Mouse (Mus musculus) lung, postnatal 25 days (tissue): Measurements from ENCODE around the gene Ccl12.

Experiments used
- DNase-seq: peaks from one replicate; pipeline ENCODE4 v3.0.0; 2022; ENCODE audit warnings: low spot score

Ccl12 gene

DNA sequence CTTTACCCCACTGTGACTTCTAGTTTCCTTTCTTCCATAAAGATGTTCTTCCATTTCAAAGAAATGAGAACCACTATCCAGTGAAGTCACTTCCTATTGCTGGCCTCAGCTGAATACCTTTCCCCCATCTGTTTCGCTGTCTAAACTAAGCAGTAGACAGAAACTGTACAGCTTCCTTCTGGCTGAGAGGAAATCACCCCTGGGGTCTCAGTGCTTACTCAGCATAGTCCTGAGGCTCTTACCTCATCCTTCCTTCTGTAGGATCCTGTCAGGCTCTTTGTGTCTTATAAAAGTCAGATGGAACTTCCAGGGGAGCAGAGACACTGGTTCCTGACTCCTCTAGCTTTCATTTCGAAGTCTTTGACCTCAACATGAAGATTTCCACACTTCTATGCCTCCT is at the start of gene Ccl12:
Gene Ccl12 (plus strand): TSS at position 317 of the 400 bp plus-strand sequence.
- DNase-seq, result no peak

DNA sequence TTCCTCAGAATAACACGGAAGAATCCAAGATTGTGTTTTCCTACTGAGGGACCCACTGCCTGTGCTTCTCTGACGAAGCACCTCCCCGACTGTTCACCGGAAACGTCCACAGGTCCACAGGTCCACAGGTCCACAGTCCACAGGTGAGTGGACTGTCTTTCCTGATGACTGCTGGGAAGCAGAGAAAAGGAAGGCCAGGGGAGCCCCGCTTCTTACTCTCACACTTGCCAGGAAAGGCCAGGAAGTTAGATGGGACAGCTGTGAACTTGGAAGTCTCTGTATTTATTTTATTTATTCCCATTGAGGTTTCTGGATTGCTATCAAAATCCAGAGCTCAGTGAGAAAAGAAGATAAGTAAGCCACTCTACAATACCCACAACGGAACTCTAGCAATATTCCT is 47.8 kb upstream of the Ccl12 start:
- DNase-seq, result no peak

GRCm38 (mm10) chr11:82057646-82058045 is 44.0 kb upstream of the Ccl12 start, which contains the start of gene Ccl11:
Ccl11 (plus strand) TSS chr11:82057823.
- DNase-seq, result peak; percentile 13

GRCm38 (mm10) chr11:82062226-82062625 is 39.4 kb upstream of the Ccl12 start:
- DNase-seq, result no peak

- no peak for DNase-seq
Observed at GRCm38 (mm10) chr11:82063454-82063853, 38.2 kb upstream of the Ccl12 start.

DNA sequence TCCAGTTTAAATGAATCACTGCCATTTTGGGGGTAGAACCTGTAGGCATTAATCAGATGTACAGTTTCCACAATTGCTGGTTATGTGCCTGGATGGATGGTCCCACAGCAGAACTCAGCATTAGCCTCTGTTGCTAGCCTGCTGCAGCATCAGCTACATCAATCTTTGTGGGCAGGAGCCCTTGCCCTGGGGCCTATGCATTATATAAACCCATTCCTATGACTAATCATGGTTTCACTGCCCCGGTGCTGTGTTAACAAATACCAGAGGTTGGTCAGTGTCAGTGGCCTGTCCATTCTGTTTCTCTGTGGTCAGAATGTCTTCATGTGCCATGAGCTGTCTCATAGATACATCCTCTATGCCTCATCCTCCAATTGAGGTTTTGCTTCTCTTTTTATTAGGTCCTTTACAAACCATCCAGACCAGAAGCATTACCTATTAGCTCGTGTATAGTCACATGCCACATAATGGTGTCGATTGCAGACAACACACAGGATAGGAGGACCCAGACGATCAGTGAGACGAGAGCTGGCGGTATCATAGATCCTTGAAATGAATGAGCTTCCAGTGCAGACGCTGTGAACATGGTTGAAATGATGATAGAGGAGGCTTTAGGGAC is 34.6 kb upstream of the Ccl12 start:
- no peak for DNase-seq

- no peak for DNase-seq
Observed at GRCm38 (mm10) chr11:82071076-82071475, 30.6 kb upstream of the Ccl12 start.

- DNase-seq, result no peak
Observed at GRCm38 (mm10) chr11:82072374-82072773, 29.3 kb upstream of the Ccl12 start.

- DNase-seq, result no peak
Observed at GRCm38 (mm10) chr11:82072984-82073383, 28.7 kb upstream of the Ccl12 start.

GRCm38 (mm10) chr11:82073686-82074085 is 28.0 kb upstream of the Ccl12 start:
- DNase-seq, result no peak

DNA sequence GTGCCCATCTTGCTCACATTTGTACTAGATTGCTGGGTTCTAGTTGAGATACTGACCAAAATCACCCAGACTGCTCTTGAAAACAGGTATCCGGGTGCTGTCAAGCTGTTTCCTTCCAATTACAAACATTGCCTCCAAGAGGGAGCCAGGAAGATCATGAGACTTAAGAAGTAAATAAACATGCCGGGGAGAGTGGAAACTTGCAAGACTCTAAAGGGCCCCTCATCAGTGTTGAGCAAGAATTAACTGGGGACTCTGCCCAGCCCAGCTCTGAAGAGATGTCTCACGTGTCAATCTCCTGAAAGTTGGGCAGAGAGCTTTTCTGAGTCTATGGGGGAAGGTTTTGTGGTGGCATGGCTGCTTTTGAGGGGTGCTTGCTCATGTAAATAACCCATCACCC is 24.6 kb upstream of the Ccl12 start:
- no peak for DNase-seq

DNA sequence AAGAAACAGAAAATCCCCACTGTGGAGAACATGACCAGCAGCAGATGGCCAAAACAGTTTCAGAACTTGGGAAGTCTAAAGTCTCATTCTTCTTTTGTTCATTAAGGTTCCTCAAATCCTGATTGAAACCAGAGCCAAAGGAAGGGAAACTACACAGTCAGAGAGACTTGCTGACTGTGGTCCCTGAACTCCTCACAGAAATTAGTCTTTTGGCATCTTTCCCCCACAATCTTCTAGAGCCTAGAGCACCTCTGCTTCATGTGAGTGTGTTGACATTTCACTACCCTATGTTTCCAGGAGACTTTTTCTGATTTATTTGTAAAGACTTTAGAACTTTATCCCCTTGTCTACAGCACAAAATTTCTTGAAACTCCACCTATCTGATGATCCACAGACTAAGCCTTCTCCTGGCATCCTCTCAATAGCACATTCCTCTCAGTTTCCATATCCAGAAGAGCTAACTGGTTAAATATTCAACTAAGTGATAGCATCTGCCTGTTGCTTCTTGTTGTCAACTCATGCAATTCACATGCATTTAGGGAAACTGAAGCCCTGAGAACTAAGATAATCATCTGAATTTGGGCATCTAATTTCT is 23.4 kb upstream of the Ccl12 start:
- DNase-seq, result no peak

DNA sequence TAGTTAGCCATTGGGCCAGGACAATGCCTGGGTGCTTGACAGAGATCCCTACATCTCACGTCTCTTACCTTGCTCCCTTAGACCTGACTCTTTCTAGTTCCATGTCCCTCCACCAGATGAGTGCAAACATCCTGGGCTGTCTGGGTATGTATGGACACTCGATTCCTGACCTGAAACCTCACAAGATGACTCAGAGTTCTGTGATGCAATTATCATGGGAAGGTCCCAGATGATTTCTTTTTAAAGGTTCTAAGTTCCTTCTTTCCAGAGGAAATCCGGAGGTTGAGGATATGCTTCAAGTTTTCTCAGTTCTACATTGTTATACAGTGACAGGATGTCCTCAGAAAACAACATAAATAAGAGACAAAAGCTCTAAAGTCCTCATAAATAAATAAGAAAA is 20.8 kb upstream of the Ccl12 start:
- no peak for DNase-seq

DNA sequence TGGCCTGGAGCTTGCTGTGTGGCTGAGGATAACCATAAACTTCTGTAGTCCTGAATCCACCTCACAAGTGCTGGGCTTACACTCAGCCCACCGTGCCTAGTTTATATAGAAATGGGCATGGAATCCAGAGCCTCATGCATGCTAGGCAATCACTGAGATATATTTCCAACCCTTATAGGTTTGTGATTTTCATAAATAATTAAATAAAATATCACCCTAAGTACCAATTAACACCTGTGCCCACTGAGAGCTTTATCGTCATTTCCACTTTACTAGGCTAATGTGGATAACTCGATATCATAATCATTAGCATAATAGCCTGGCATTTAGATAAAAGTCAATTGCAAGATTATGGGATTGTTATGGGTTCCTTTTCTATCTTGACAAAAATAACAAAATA is 17.3 kb upstream of the Ccl12 start:
- DNase-seq, result no peak

DNA sequence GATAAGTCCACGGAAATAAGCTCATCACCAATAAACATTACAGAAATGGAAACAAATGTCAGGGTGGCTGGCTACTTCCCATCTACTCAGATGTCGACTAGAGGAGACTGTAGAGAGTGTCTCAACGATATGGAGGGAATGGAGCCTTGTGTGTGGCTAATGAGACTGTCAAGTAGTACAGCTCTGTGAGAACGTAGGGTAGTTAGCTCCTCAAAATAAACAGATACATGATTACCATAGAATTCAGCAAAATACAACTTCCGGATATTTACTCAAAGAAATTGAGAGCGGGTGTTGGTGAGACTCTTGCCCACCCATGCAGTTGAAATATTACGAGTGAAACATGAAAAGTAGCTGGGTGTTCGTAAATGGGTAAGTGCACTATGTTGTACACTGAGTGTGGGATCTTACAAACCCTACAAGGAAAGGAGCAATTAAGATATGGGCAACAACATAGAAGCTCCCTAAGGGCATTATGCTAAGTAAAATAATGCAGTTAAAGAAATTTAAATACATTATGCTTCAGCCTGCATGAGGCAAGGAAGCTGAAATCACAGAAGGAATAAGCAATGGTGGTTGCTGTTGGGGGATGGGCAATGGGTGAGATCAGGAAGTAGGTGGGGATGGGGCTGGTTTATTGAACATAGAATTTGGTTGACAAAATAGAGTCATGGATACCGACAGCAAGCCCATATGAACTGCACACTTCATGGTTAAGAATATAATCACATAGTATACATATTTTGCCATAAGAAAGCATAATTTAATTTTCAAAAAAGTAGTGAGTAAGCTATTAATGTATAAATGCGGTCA is 1.9 kb upstream of the Ccl12 start:
- DNase-seq, result no peak

DNA sequence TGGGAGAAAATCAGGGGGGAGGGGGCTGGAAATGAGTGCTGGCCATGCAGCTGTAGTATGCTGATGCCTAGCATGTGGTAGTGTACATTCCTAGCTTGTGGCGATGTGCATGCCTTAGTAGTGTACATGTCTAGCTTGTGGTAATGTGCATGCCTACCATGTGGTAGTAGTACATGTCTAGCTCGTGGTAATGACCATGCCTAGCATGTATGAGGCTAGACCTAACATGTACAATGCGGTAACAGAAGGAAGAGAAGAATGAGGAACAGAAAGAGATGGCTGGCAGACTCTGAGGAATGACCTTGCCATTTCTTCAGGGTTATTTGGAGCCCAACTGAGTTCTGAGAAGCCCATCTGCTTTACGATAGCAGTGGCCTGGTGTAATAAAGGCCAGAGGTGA is 558 bp upstream of the Ccl12 start:
- DNase-seq, result no peak

DNA sequence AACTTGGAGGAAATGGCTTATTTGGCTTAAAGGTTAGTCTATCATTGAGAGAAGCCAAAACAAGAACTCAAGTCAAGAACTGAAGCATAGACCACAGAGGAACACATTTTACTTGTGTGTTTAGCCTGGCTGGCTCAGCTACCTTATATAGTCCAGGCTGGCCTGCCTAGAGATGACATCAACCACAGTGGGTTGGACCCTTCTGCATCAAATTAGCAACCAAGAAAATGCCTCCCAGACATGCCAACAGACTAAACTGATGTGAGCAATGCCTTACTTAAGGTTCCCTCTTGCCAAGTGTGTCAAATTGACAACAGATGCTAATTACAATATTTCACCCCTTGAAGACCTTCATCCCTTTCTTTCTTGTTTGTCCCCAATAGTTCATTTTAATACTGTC is 8.0 kb downstream of the Ccl12 start:
- no peak for DNase-seq

- no peak for DNase-seq
Observed at GRCm38 (mm10) chr11:82110372-82111248, 9.0 kb downstream of the Ccl12 start.

GRCm38 (mm10) chr11:82114885-82115284 is 13.2 kb downstream of the Ccl12 start, which contains the start of gene Ccl8:
Ccl8 (plus strand) TSS chr11:82115185.
- DNase-seq, result no peak

- no peak for DNase-seq
Observed at GRCm38 (mm10) chr11:82116041-82116440, 14.4 kb downstream of the Ccl12 start.

GRCm38 (mm10) chr11:82132977-82133376 is 31.3 kb downstream of the Ccl12 start:
- DNase-seq, result no peak

GRCm38 (mm10) chr11:82136196-82136595 is 34.6 kb downstream of the Ccl12 start:
- no peak for DNase-seq
